Mouse (Mus musculus) adrenal gland, adult 18-20 months (tissue): ENCODE measurements at regions not wholly inside any gene's neighbourhood (a gene's known extent, or its start where the extent isn't known, plus 50 kb on each side); places are given as distances from the start of the nearest gene placed in this dataset.
A peak's percentile ranks its signal among the peaks of the same experiment; 100 is the strongest.

Experiments
- DNase-seq, 2 experiments: peaks; one replicate each; pipeline ENCODE4 v3.0.0; 2021 to 2022; ENCODE audit warnings: low spot score in 2 of 2

- DNase-seq: no peak
Measured at GRCm38 (mm10) chr4:125275259-125275658, 147.6 kb upstream of the Zc3h12a start.

GRCm38 (mm10) chr4:125270951-125271350, 143.3 kb upstream of the Zc3h12a start:
- no peak for DNase-seq

GRCm38 (mm10) chr4:125266212-125266611, 138.6 kb upstream of the Zc3h12a start:
- no peak for DNase-seq

- DNase-seq: peak; percentile 53 to 58
Measured at GRCm38 (mm10) chr4:125265575-125265974, 137.9 kb upstream of the Zc3h12a start.

- DNase-seq: no peak
Measured at GRCm38 (mm10) chr4:125265065-125265464, 137.4 kb upstream of the Zc3h12a start.

GRCm38 (mm10) chr4:125261547-125261946, 133.9 kb upstream of the Zc3h12a start:
- DNase-seq: no peak

- DNase-seq: no peak
Measured at GRCm38 (mm10) chr4:125259306-125259705, 131.7 kb upstream of the Zc3h12a start.

- no peak for DNase-seq
Measured at GRCm38 (mm10) chr4:125257916-125258315, 130.3 kb upstream of the Zc3h12a start.

- no peak for DNase-seq
Measured at GRCm38 (mm10) chr4:125253161-125253560, 125.5 kb upstream of the Zc3h12a start.

GRCm38 (mm10) chr4:125252228-125252627, 124.6 kb upstream of the Zc3h12a start:
- DNase-seq: no peak

- DNase-seq: no peak
Measured at GRCm38 (mm10) chr4:125249061-125249460, 121.4 kb upstream of the Zc3h12a start.

GRCm38 (mm10) chr4:125246171-125246570, 118.5 kb upstream of the Zc3h12a start:
- DNase-seq: no peak

- no peak for DNase-seq
Measured at GRCm38 (mm10) chr4:125242512-125242911, 114.9 kb upstream of the Zc3h12a start.

- no peak for DNase-seq
Measured at GRCm38 (mm10) chr4:125241577-125242262, 114.1 kb upstream of the Zc3h12a start.

GRCm38 (mm10) chr4:125231711-125232260, 104.1 kb upstream of the Zc3h12a start:
- DNase-seq: no peak

- DNase-seq: no peak
Measured at GRCm38 (mm10) chr4:125227194-125227593, 99.6 kb upstream of the Zc3h12a start.

GRCm38 (mm10) chr4:125222922-125223321, 95.3 kb upstream of the Zc3h12a start:
- no peak for DNase-seq

GRCm38 (mm10) chr4:125220314-125220713, 92.7 kb upstream of the Zc3h12a start:
- DNase-seq: peak; percentile 43 to 49

GRCm38 (mm10) chr4:125219209-125219608, 91.6 kb upstream of the Zc3h12a start:
- DNase-seq: no peak

GRCm38 (mm10) chr4:125214306-125214705, 86.7 kb upstream of the Zc3h12a start:
- peak in 1 of 2 experiments; percentile 35 for DNase-seq

GRCm38 (mm10) chr4:125212176-125212530, 84.5 kb upstream of the Zc3h12a start:
- DNase-seq: no peak

GRCm38 (mm10) chr4:125211459-125212175, 84.0 kb upstream of the Zc3h12a start:
- DNase-seq: no peak
